Mouse (Mus musculus) cerebellum, adult 11-12 months (tissue): ENCODE data around the gene Gm21852.
"Not testable (repeated sequence)": the region's sequence is repeated elsewhere in the genome, so short reads cannot be mapped to it uniquely, and the experiment has no call there.

Source experiments
- DNase-seq: peaks from one replicate; pipeline ENCODE4 v3.0.0; 2022

The Gm21852 gene

DNA sequence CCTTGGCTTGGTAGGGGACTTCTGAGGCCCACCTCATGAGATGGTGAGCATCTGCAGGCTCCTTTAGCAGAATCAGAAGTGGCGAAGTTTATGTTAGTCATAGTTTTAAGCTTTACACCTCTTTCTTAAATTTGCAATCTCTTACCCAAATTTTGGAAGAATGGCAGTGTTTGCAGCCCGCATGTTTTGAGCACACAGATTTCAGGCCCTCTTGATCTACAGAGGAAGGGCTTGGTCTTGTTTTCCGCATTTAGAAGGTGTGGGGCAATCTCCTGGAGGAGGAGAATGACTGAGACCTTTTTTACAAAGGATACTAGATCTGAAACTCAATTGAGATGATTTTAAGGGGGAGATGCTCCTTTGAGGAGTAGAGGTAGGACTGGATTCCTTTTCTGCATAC, at the start of gene Gm21852:
Gm21852 (minus strand) TSS at position 101 of the 400 bp plus-strand sequence.
- DNase-seq = not testable (repeated sequence)
